Mouse (Mus musculus) midbrain, embryonic 16.5 days (tissue): ENCODE measurements at regions not wholly inside any gene's neighbourhood (a gene's known extent, or its start where the extent isn't known, plus 50 kb on each side); places are given as distances from the start of the nearest gene placed in this dataset.
A peak's percentile ranks its signal among the peaks of the same experiment; 100 is the strongest.

ENCODE experiments used
- ATAC-seq: fragments of 200-750 bp; cut with Nextera tagmentation; 2 replicates; pipeline ENCODE4 v1.8.0; 2017; ENCODE audit warnings: moderate TSS enrichment
- H3K27ac ChIP-seq: fragments of 300-500 bp; sonication (generic); 2 replicates; pipeline ENCODE4 v1.5.1; 2014; ENCODE audit warnings: mild to moderate bottlenecking, low read length, mixed read lengths
- H3K27me3 ChIP-seq: fragments of 300-500 bp; sonication (generic); 2 replicates; pipeline ENCODE4 v1.6.1; 2014; ENCODE audit warnings: low read depth, low read length, mixed read lengths; ENCODE audit not compliant: control insufficient read depth, insufficient read depth
- H3K36me3 ChIP-seq: fragments of 300-500 bp; sonication (generic); 2 replicates; pipeline ENCODE4 v1.6.1; 2014; ENCODE audit warnings: mild to moderate bottlenecking, low read length, moderate library complexity, mixed read lengths; ENCODE audit not compliant: control insufficient read depth, insufficient read depth
- H3K4me1 ChIP-seq: fragments of 300-500 bp; sonication (generic); 2 replicates; pipeline ENCODE4 v1.6.1; 2014; ENCODE audit warnings: mild to moderate bottlenecking, low read length, mixed read lengths; ENCODE audit not compliant: control insufficient read depth, insufficient read depth
- H3K4me2 ChIP-seq: fragments of 300-500 bp; sonication (generic); 2 replicates; pipeline ENCODE4 v1.6.1; 2014; ENCODE audit warnings: mild to moderate bottlenecking, low read length, mixed read lengths
- H3K4me3 ChIP-seq: fragments of 300-500 bp; sonication (generic); 2 replicates; pipeline ENCODE4 v1.5.1; 2014; ENCODE audit warnings: low read depth, mild to moderate bottlenecking, low read length, moderate library complexity, mixed read lengths
- H3K9ac ChIP-seq: fragments of 300-500 bp; sonication (generic); 2 replicates; pipeline ENCODE4 v1.6.1; 2014; ENCODE audit warnings: low read depth, low read length, mixed read lengths
- H3K9me3 ChIP-seq: fragments of 300-500 bp; sonication (generic); replicated peaks from 2 replicates; pipeline ENCODE4 v1.6.1; 2014; ENCODE audit warnings: mild to moderate bottlenecking, low read length, mixed read lengths; ENCODE audit not compliant: control insufficient read depth, poor library complexity, severe bottlenecking
- WGBS: fragments of 180-500 bp; shearing (Covaris S2); extraction: QIAGEN DNeasy Blood & Tissue Kit; methylation state at CpG from one replicate; pipeline ENCODE4 v1.1.7; 2014; 5-methylcytosine and 5-hydroxymethylcytosine counted together

DNA sequence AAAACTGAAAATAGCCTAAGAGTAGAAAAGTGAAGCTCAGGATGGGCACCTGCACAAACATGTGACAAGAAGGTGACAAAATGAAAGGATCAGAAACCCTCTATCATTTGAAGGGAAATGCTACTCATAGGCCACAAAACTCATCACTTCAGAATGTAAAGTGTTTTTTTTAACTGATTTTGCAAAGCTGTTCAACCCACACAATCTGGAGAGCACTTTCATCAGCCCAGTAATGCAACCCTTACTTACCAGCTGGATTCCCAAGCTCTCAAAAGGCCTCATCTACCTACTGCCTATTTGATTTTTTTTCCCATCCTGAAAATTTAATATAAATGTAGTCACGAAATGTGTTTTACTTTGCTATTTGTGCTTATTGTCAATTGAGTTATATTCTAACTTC, 110.4 kb upstream of the Ppp1r12a start:
- H3K9ac ChIP-seq: no peak overlapping the region
- H3K27ac ChIP-seq: no peak overlapping the region
- H3K36me3 ChIP-seq: no peaks in the 10 kb centered on the region
- H3K9me3 ChIP-seq: no peaks in the 10 kb centered on the region
- no peaks in the 10 kb centered on the region for H3K27me3 ChIP-seq
- 100% methylated on average over 1 of the region's 1 CpGs for WGBS
- H3K4me1 ChIP-seq: no peaks in the 10 kb centered on the region
- no peak overlapping the region for H3K4me2 ChIP-seq
- H3K4me3 ChIP-seq: no peak overlapping the region
- ATAC-seq: no peak

DNA sequence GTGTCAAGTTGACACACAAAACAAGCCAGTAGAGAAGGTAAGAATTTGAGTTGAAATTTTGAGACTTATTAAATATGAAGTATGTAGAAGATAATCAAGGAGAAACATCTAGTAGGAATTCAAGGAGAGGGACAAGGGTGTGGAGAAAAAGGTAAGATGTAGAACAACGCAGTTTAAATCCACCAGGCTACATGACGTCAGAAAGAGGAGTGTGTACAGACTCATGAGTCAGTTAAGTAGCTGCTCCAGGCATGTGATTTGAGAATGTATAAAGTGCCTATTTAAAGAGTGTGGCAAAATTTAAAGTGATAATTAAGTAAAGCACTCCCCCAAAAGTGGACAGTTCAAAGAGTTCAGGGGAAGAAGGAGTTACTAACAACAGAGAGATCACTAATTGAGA, 113.6 kb upstream of the Ppp1r12a start:
- H3K4me3 ChIP-seq: no peak overlapping the region
- 85% methylated on average over 2 of the region's 2 CpGs for WGBS
- no peaks in the 10 kb centered on the region for H3K27me3 ChIP-seq
- no peaks in the 10 kb centered on the region for H3K36me3 ChIP-seq
- ATAC-seq: no peak
- H3K9me3 ChIP-seq: no peaks in the 10 kb centered on the region
- no peak overlapping the region for H3K9ac ChIP-seq
- H3K4me2 ChIP-seq: no peak overlapping the region
- H3K4me1 ChIP-seq: no peaks in the 10 kb centered on the region
- no peak overlapping the region for H3K27ac ChIP-seq

DNA sequence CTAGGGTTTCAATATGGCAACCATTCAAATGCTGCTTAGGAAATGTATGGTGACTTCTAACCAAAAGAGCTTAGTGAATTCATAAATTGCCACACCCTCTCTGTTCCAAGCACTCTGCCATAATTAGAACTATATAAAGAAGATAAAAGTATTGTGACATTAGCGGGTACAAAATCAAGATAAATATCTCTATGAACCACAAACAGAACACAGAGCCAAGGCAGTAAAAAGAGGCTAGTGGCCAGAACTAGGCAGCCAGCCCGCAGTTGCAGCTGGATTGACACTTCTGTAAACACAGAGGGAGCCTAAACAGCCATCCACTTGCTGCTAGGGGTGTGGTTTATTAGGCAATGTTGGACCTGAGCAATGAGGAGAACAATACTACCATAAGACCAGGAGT, 118.5 kb upstream of the Ppp1r12a start:
- H3K27me3 ChIP-seq: no peaks in the 10 kb centered on the region
- WGBS: 76% methylated on average over 2 of the region's 2 CpGs

DNA sequence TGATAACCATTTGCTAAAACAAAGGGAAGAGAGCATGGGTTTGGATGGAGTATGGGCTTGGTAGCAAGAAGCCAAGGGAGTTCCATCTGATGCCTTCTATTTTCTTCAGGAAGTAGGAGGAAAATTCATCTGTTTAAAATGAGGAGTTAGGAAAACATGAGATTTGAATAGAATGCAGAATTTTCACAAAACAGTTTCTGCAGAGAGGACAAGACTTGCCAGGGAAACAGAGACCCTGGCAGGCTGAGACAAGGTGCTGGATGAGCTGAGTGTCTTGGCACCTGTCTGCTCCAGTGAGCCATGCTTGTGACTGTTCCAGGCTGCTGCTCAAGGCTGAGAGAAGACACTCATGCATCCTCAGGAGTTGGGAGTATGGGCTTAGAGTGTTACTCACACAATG, 122.0 kb upstream of the Ppp1r12a start:
- Histone ChIP-seq H3K27ac (no peak overlapping the region), H3K27me3 (no peaks in the 10 kb centered on the region), H3K36me3 (no peaks in the 10 kb centered on the region), H3K9me3 (no peaks in the 10 kb centered on the region), H3K9ac (no peak overlapping the region), H3K4me1 (peaks cover 8% of the 10 kb centered on the region), H3K4me3 (no peak overlapping the region), H3K4me2 (no peak overlapping the region)
- ATAC-seq: no peak

More for the DNA sequence above, 118.5 kb upstream of the Ppp1r12a start:
- Histone ChIP-seq H3K27ac (no peak overlapping the region), H3K36me3 (no peaks in the 10 kb centered on the region), H3K9ac (no peak overlapping the region), H3K4me3 (no peak overlapping the region), H3K4me1 (no peaks in the 10 kb centered on the region), H3K4me2 (no peak overlapping the region), H3K9me3 (no peaks in the 10 kb centered on the region)
- ATAC-seq: no peak

DNA sequence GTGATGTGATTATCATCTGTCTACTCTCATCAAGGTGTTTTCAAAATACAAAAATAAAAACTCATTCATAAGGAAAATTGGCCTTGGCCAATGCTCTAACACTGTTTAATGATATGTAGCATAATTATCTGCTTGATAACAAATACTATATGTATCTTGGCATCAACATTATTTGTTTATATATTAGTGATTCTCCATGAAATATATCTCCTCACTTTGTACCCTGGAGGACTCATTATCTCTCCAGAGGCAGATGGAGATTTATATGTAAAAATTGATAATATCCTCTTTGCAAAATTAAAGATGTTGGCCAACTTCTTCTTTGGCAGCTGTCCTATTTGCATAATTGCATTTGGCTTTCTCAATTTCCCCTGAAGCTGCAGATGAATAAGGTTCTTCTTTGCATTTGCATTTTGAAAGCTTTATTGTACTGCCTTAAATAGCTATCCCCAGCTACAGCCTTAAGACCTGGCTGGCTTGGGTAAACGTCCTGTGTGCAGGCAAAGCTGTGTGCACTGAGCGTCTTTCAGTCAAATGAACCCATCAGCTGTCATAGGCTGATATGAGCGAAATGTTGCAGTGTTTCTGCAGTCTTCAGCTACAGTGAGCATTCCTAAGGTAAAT, 124.7 kb upstream of the Otogl start:
- Histone ChIP-seq H3K4me1 (peaks cover 8% of the 10 kb centered on the region), H3K4me2 (no peak overlapping the region), H3K27ac (peak overlapping the region; percentile 63), H3K9me3 (no peaks in the 10 kb centered on the region), H3K9ac (no peak overlapping the region), H3K36me3 (no peaks in the 10 kb centered on the region), H3K27me3 (no peaks in the 10 kb centered on the region), H3K4me3 (no peak overlapping the region)
- 25% methylated on average over 3 of the region's 3 CpGs for WGBS
- peak; percentile 95 for ATAC-seq

DNA sequence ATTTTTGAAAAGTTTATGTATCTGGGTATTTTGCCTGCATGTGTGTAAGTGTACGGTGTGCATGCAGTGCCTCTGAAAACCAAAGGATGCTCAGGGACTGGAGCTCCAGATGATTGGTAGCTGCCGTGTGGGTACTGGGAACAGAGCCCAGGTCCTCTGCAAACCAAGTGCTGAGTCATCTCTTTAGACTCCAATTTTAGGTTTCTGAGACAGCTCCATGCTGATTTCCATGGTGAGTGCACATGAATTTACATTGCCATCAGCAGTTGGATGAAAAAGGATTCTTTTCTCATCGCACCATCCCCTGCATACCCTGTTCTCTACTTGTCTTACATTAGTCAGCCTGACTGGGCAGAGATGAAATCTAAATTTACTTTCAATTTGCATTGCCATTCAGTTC, 122.1 kb upstream of the Otogl start:
- WGBS: 92% methylated on average over 3 of the region's 3 CpGs
- Histone ChIP-seq H3K27ac (no peak overlapping the region), H3K4me2 (no peak overlapping the region), H3K4me1 (peaks cover 8% of the 10 kb centered on the region), H3K27me3 (no peaks in the 10 kb centered on the region), H3K36me3 (no peaks in the 10 kb centered on the region), H3K4me3 (no peak overlapping the region), H3K9ac (no peak overlapping the region), H3K9me3 (no peaks in the 10 kb centered on the region)
- no peak for ATAC-seq

DNA sequence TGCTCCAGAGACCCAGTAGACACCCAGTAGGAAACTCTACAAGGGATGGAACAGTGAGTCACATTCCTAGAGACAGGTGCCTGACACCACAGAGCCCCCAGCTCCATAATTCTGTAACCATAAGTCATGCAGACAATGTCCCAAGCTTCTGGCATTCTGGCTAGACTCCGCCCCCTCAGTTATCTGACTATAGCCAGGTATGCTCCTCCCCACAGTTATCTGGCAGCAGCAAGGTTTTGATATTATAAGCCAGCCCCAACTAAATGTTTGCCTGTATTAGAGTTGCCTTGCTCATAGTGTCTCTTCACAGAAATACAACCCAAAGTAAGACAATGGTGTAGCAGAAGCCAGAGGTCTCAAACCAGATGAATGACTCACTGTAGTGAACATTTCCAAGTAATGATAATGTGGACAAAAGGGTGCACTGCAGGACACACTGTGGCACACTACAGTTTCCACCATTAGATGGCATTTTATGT, 121.4 kb upstream of the Otogl start:
- no peak overlapping the region for H3K4me2 ChIP-seq
- H3K9ac ChIP-seq: no peak overlapping the region
- no peak overlapping the region for H3K27ac ChIP-seq
- no peaks in the 10 kb centered on the region for H3K9me3 ChIP-seq
- no peaks in the 10 kb centered on the region for H3K36me3 ChIP-seq
- H3K27me3 ChIP-seq: no peaks in the 10 kb centered on the region
- no peak overlapping the region for H3K4me3 ChIP-seq
- no peak for ATAC-seq
- peaks cover 8% of the 10 kb centered on the region for H3K4me1 ChIP-seq
- WGBS: 100% methylated on average over 1 of the region's 1 CpGs

DNA sequence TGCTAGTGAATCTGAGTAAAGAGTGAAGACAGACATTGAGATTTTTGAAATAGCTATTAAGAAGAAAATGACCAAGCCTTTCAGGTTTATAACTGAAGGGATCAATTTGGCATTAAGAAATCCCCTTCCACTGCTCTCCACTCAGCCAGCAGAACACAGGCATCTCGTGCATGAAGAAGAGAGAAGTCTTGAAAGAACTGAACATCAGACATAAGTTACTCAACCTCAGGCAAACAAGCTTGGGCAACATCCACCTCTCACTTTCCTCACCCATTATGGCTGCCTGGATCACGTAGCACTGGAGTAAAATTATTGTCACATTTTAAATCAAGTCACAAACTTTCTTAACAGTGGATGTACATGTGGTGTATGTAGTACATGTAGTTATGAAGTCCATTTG, 115.6 kb upstream of the Otogl start:
- no peaks in the 10 kb centered on the region for H3K27me3 ChIP-seq
- H3K36me3 ChIP-seq: no peaks in the 10 kb centered on the region
- no peak overlapping the region for H3K4me2 ChIP-seq
- H3K9ac ChIP-seq: no peak overlapping the region
- no peak overlapping the region for H3K27ac ChIP-seq
- H3K4me3 ChIP-seq: no peak overlapping the region
- H3K4me1 ChIP-seq: no peaks in the 10 kb centered on the region
- 74% methylated on average over 2 of the region's 2 CpGs for WGBS
- H3K9me3 ChIP-seq: no peaks in the 10 kb centered on the region
- ATAC-seq: no peak

DNA sequence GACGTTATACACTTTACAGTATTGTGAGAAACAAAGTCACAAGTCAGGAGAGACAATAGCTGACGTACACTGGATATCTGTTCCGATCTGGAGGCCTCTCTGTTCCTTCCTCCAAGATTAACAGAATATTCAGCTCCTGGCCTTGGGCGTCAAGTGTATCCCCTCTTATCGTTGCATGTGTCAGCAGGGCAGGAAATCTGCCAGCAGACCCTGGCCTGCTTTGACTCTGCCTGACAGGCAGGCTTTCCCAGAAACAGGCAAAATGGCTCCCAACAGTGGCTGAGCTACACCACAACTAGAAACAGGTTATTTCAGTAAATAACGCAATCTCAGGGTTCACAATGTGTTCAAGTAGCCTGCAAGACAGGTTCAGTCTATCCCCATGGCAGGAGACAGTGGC, 112.3 kb upstream of the Otogl start:
- Histone ChIP-seq H3K4me2 (no peak overlapping the region), H3K36me3 (no peaks in the 10 kb centered on the region), H3K27ac (no peak overlapping the region), H3K9ac (no peak overlapping the region), H3K27me3 (no peaks in the 10 kb centered on the region), H3K9me3 (no peaks in the 10 kb centered on the region), H3K4me1 (no peaks in the 10 kb centered on the region), H3K4me3 (no peak overlapping the region)
- no peak for ATAC-seq
- WGBS: 81% methylated on average over 6 of the region's 6 CpGs
